Mouse (Mus musculus): ENCODE results near the gene Elof1. TPM values are rescaled to one million over a fixed set of nuclear protein-coding genes. Genes with fewer than 3 reads are reported as not detected.

The Elof1 gene
- total RNA-seq (2023) = 10 to 100 TPM; 34.2 to 41.2 TPM

GRCm38 (mm10) chr9:22116740-22117426 lies at the start of gene Elof1:
Gene Elof1 (minus strand): TSS chr9:22117172.

GRCm38 (mm10) chr9:22156497-22157245 lies 39.7 kb upstream of the Elof1 start, which contains the start of gene Pigyl:
Gene Pigyl (plus strand): TSS chr9:22156846.

GRCm38 (mm10) chr9:22135644-22136390 lies 18.8 kb upstream of the Elof1 start, which contains the start of gene Acp5:
Gene Acp5 (minus strand): TSS chr9:22135711.

GRCm38 (mm10) chr9:22098993-22099696 lies 17.8 kb downstream of the Elof1 start, which contains the start of gene Cnn1:
Gene Cnn1 (plus strand): TSS chr9:22099216.

GRCm38 (mm10) chr9:22085022-22085834 lies 31.7 kb downstream of the Elof1 start, which contains the start of gene Ecsit:
Gene Ecsit (minus strand): TSS chr9:22085438.

GRCm38 (mm10) chr9:22070791-22071573 lies 46.0 kb downstream of the Elof1 start, which contains the start of the genes Gm49318 and Zfp653:
Gene Gm49318 (minus strand): TSS chr9:22071259.
Gene Zfp653 (minus strand): TSS chr9:22071376.

Other genes starting within 250 kb of the Elof1 start
- gene Rab3d, start 199.0 kb downstream of the Elof1 start, total RNA-seq (2023) = 10 to 100 TPM; 11.4 to 13.6 TPM
- gene Ccdc159, start 189.7 kb downstream of the Elof1 start, total RNA-seq (2023) = not detected
- under 1 TPM in 1 of 2 experiments, not detected in 1; 0.76 TPM for gene Tmem205, start 189.6 kb downstream of the Elof1 start, total RNA-seq (2023)
- under 1 TPM; 0.50 to 0.67 TPM for gene Plppr2, start 180.1 kb downstream of the Elof1 start, total RNA-seq (2023)
- gene Swsap1, start 161.4 kb downstream of the Elof1 start, total RNA-seq (2023) = 10 to 100 TPM in 1 of 2 experiments, 1 to 10 TPM in 1; 8.7 to 10.7 TPM
- gene Epor, start 153.7 kb downstream of the Elof1 start, total RNA-seq (2023) = 1 to 10 TPM in 1 of 2 experiments, under 1 TPM in 1; 0.61 to 1.1 TPM
- not detected for gene Rgl3, start 127.7 kb downstream of the Elof1 start, total RNA-seq (2023)
- not detected for gene Ccdc151, start 114.5 kb downstream of the Elof1 start, total RNA-seq (2023)
- 10 to 100 TPM; 94.0 to 98.7 TPM for gene Prkcsh, start 114.4 kb downstream of the Elof1 start, total RNA-seq (2023)
- gene Elavl3, start 65.1 kb downstream of the Elof1 start, total RNA-seq (2023) = under 1 TPM in 1 of 2 experiments, not detected in 1; 0.27 TPM
- not detected for gene Gm49318, start 45.9 kb downstream of the Elof1 start, total RNA-seq (2023)
- 10 to 100 TPM; 29.3 to 34.7 TPM for gene Zfp653, start 45.8 kb downstream of the Elof1 start, total RNA-seq (2023)
- 10 to 100 TPM; 29.0 to 34.0 TPM for gene Ecsit, start 31.7 kb downstream of the Elof1 start, total RNA-seq (2023)
- gene Cnn1, start 18.0 kb downstream of the Elof1 start, total RNA-seq (2023) = not detected
- 100 to 1,000 TPM; 194 to 244 TPM for gene Acp5, start 18.5 kb upstream of the Elof1 start, total RNA-seq (2023)
- gene Pigyl, start 39.7 kb upstream of the Elof1 start, total RNA-seq (2023) = 10 to 100 TPM; 13.8 to 19.1 TPM
- gene Zfp872, start 70.9 kb upstream of the Elof1 start, total RNA-seq (2023) = not detected
- gene Zfp809, start 108.5 kb upstream of the Elof1 start, total RNA-seq (2023) = 10 to 100 TPM; 33.6 to 39.8 TPM
- 1 to 10 TPM; 3.1 to 3.4 TPM for gene Zfp599, start 142.7 kb upstream of the Elof1 start, total RNA-seq (2023)
- gene Zfp810, start 190.5 kb upstream of the Elof1 start, total RNA-seq (2023) = 10 to 100 TPM; 15.0 to 17.3 TPM

All from T-cell, adult 66 days (primary cell).